Mouse (Mus musculus): Measurements from ENCODE around the gene Lgr6.

Gene Lgr6

DNA sequence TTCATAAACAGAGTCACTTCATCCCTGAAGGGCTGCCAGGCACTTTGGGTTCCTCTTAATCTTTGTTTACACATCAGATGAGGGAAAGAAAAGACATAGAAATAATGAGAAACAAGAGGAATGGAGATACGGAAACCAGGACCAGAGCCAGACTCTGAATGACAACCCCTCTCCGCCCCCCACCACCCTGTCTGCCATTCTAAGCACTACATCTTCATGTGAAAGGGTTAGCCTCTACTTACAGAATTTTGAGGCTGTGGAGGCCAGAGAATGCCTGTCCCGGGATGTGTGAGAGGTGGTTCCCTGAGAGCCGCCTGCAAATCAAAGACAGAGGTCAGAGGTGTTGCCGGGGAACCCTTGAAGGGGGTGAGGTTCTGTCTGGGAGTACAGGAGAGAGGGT, 32.4 kb downstream of the Lgr6 start:
- no peak for DNase-seq

GRCm38 (mm10) chr1:135069841-135070240, 35.2 kb downstream of the Lgr6 start:
- no peak for DNase-seq

- no peak for DNase-seq
Measured at GRCm38 (mm10) chr1:135064525-135064924, 40.6 kb downstream of the Lgr6 start.

DNA sequence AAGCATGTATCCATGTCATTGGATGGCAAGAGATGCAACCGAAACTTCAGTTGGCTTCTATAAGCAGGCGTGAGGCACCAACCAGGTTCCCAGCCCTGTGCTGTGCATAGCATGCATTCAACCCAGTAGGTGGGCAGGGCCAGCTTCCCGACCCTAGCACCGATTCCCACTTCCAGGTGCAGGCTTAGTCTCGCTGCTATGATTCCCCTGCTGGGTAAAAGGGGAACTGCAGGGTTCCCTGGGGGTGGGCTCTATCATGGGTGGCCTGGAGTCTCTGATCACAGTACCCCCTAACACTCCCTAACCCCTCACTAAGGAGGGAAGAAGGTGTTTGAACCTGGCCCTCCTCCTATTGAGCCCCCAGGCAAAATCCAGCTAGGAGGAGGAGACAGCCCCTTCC, 42.1 kb downstream of the Lgr6 start:
- no peak for DNase-seq

- DNase-seq = no peak
Measured at GRCm38 (mm10) chr1:135061300-135061699, 43.8 kb downstream of the Lgr6 start.

DNA sequence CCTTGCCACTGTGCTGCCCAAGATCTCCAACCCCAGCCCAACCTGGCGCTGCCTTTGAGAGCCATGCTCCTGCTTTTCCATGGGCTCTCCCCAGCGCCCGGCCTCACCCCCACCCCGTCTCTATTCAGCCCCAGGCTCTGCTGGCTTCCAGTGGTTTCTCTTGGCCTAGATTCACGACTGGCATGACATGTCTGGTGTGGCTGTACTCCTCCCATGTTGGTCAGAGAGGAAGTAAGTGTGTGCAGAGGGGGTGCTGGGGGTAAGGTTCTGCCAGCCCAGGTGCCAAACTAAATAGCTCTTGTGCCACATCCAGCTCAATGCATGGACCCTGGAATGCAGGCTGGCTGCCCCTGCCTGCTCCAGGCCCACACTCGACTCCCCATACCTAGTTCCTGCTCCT, 44.9 kb downstream of the Lgr6 start:
- DNase-seq = no peak

- DNase-seq = no peak
Measured at GRCm38 (mm10) chr1:135056901-135057300, 48.2 kb downstream of the Lgr6 start.

DNA sequence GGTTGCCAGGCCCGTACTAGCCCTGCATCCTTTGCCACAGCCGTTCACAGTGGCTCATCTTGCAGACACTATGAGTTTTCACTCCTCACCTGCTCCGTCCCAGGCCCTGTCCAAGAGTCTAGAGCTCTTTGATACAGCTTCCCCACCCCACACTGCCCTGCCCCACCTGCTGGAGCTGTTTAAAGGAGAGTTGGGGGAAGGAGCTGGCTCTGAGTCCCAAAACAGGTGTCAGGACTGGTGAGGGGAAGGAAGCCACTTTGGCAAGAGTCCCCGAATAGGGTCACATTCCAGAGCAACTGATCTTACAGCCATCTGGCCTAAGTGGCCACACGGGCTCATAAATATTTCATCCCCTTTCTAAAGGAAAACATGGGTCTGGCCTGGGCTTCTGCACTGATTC, 51.0 kb downstream of the Lgr6 start:
- no peak for DNase-seq

DNA sequence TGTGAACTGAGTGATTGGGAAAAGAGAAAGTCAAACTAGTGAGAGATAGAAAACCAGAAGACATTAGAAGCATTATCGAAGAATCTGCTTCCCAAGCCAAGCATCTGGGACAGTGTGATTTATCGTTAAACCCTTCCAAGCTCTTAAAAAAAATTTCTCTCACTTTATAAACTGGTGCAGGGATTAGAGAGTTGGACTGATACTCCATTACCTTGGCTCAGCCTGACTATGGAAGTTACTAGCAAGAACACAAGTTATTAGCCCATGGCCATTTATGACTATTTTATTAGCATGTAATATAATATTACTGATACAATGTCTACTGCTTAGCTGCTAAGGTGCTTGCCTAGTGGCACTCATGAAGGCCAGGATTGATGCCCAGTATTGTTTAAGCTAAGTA, 60.6 kb downstream of the Lgr6 start:
- DNase-seq = no peak

- DNase-seq = no peak
Measured at GRCm38 (mm10) chr1:135036297-135036696, 68.8 kb downstream of the Lgr6 start.

DNA sequence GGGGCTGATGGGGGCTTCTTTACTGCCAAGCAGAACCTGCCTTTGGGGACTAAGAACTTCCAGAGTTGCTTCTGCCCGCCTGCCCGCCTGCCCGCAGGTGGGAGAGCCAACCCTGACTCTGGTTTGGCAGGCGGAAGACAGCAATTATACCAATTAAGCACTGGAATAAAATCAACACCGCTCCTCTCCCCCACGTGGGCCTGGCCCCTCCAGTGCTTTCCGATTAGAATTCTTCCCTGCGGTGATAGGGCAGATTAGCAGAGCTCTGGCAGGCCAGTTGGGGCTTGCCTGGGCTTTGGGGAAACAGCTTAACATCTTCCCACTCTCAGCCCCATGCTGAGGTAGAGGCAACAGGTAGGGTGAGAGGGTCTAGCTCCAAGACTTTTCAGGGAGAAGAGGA, 72.4 kb downstream of the Lgr6 start:
- no peak for DNase-seq

- no peak for DNase-seq
Measured at GRCm38 (mm10) chr1:135030121-135030520, 75.0 kb downstream of the Lgr6 start.

DNA sequence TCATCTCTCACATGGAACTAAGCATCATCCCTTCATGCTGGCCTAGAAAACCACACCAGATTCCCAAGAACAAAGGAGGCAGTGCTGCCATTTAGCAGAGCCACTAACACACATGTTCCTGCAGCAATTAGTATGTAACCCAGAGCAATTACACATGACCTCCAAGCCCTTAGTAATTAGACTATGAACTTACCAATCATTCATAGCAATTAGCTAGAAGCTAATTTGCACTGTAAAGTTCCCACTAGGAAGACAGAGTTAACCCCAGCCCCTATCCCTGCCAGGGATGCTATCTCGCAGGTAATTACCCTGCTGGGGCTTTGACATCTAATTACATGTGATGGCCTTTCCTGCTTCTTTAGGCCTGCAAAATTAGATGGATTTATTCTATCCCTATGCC, 78.8 kb downstream of the Lgr6 start:
- no peak for DNase-seq

- no peak for DNase-seq
Measured at GRCm38 (mm10) chr1:135023583-135023982, 81.5 kb downstream of the Lgr6 start.

GRCm38 (mm10) chr1:135021936-135022335, 83.1 kb downstream of the Lgr6 start:
- DNase-seq = no peak

- no peak for DNase-seq
Measured at GRCm38 (mm10) chr1:135020970-135021369, 84.1 kb downstream of the Lgr6 start.

DNA sequence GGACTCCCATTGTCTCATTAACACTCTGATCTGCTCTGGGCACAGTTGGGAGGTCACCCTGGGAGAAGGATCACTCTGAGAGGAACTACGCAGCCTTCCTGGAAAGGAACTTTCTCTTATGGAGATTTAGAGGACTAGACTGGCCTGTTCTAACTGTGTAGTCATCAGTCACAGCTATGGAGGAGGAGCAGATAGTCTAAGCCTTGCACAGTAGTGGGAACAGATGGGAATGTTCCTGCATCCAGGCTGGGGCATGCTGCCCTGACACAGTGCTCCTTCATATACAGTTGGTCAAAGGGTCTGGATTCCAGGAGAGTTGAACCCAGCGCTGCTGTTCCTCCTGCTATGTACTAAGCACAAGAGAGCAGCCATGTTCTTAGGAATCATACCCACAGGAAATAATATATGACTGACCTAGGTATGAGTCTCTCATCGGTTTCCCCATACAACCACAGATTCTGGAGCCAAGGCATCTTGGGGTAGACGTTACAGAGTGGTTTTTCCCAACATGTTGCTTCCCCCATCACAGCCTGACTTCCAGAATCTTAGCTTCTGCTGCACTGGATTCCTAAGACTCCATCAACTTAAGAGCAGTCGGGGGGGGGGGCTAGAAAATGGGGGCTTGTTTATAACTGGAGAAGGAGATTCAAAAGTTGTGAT, 84.7 kb downstream of the Lgr6 start:
- no peak for DNase-seq

- DNase-seq = no peak
Measured at GRCm38 (mm10) chr1:135019775-135020167, 85.3 kb downstream of the Lgr6 start.

DNA sequence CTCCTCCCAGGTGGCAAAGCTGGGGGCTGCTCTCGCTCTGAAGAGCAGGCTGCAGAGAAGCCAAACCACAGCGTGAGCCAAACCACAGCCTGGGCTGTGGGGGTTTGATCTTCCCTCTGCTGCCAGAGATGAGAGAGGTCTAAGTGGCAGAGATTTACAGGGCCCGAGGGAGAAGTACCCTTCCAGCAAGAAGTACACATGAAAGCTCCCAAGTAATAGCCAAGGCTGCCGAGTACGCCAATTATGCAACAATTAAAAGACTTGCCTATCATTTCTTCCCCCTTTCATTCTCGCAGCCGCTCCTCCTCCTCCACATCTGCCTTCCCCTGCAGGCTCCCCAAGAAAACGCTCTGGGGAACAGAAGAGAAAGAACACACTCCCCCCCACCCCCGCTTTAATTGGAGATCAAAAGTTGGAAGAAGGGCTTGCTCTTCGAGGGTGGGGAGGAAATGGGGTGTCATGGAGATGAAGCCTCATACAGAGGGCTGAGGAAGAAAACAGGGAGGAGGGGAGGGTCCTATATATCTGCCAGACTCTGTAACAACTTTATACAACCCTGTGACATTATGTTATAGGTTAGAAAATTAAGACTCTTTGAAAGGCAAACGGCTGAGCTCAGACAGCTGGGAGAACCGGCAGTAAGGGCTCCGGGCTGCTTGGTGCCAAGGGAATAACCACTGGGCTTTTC, 85.8 kb downstream of the Lgr6 start:
- DNase-seq = no peak

GRCm38 (mm10) chr1:135017656-135018015, 87.4 kb downstream of the Lgr6 start:
- DNase-seq = peak; percentile 95

- peak; percentile 81 for DNase-seq
Measured at GRCm38 (mm10) chr1:135016907-135017655, 88.0 kb downstream of the Lgr6 start.

- DNase-seq = no peak
Measured at GRCm38 (mm10) chr1:135014921-135015445, 90.1 kb downstream of the Lgr6 start.

GRCm38 (mm10) chr1:135012472-135012871, 92.6 kb downstream of the Lgr6 start:
- no peak for DNase-seq

- no peak for DNase-seq
Measured at GRCm38 (mm10) chr1:135011912-135012311, 93.2 kb downstream of the Lgr6 start.

Data from heart, adult 11 months (tissue).